In the genomic region with DNA sequence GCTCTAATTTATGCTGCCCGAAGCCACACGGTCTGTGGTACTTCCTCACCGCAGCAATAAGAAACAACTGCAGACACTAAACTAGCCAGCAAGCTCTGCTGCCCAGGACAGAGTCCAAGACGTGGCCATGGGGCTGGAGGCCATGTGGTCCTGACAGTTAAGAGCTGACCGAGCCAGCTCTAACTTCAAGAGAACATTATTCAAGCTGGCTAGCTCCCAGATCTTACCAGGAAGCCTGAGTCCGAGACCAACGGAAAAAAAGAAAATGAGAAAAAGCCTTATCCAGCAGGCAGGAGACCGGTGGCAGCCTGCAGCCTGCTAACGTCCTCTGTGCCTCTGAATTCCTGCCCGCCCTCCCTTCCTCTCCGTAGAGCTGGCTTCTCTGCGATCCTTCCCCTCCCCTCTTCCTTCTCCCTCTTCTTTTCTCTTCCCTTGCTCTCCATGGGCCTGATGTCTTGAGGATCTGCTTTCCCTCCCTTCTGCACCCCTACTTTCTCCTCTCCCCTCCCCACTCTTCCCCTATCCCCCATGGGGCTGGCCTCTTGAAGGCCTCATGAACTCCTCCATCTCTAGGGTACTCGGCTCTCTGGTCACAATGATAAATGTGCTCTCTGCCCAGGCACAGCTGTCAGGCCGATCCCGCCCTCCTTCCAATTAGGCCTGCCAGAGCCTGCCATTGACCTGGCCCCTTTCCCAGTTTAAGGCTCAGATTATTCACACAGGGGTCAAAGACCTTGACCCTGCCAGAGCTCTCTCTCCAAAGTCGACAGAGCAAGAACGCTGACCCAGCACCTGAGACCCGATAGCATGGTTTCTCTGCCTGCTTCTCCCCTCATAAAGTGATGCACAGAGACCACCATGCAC, we compare ENCODE assay signal across 9 mouse cellular contexts. TPM values are rescaled to one million over a fixed set of nuclear protein-coding genes. Genes with fewer than 3 reads are reported as not detected.
DNase-seq lines count a peak whose midpoint lies in the region; ATAC-seq and TF ChIP-seq lines count a peak whose summit lies in the region.
"Had no signal": no experiment of that assay in that cellular context is flagged by ENCODE, and none has a peak within 500 bp of the region (broad histone marks: within the 10 kb centered on the region; RNA-seq: fewer than 3 reads in every experiment).

No protein-coding gene starts in this region.

- H3K36me3 ChIP-seq in lung, postnatal 0 days (ENCODE audit: insufficient read depth, low read length) = no peaks in the 10 kb centered on the region
- H3K36me3 ChIP-seq in embryonic facial prominence, embryonic 14.5 days (ENCODE audit: control insufficient read depth, insufficient read depth, low read length) = no peaks in the 10 kb centered on the region
- H3K36me3 ChIP-seq in kidney, adult 2 months (ENCODE audit: control insufficient read depth, insufficient read depth, low read length) = no peaks in the 10 kb centered on the region
- no peaks in the 10 kb centered on the region for H3K36me3 ChIP-seq in myocyte (ENCODE audit: control insufficient read depth, insufficient read depth)
- H3K36me3 ChIP-seq: embryonic facial prominence, embryonic 12.5 days had no signal

- no peaks in the 10 kb centered on the region for H3K79me2 ChIP-seq in myocyte (ENCODE audit: control insufficient read depth, insufficient read depth)

- no peak for TF ChIP-seq CTCF in lung, postnatal 0 days (IDR thresholded peaks at IDR 0.05)
- TF ChIP-seq CTCF in kidney, adult 2 months (conservative IDR thresholded peaks at IDR 0.05; ENCODE audit: insufficient read depth, insufficient read length, low read depth, low read length) = no peak

- DNase-seq in lung, postnatal 0 days (ENCODE audit: low spot score) = peak; percentile 32
- DNase-seq in lung, postnatal 25 days (ENCODE audit: low spot score) = no peak
- peak; percentile 22 for DNase-seq in embryonic facial prominence, embryonic 14.5 days (ENCODE audit: low spot score)
- DNase-seq in kidney, adult 2 months = peak; percentile 92
- DNase-seq in cerebellum, postnatal 36 days = no peak
- DNase-seq in spleen, postnatal 36 days (ENCODE audit: low spot score in 2 of 2) = no peak

- H3ac ChIP-seq in myocyte (ENCODE audit: control insufficient read depth, insufficient read length) = no peak overlapping the region

- no peaks in the 10 kb centered on the region for H3K4me1 ChIP-seq in lung, postnatal 0 days (ENCODE audit: insufficient read depth, low read depth, low read length)
- peaks cover 9% of the 10 kb centered on the region for H3K4me1 ChIP-seq in embryonic facial prominence, embryonic 14.5 days (ENCODE audit: control insufficient read depth, insufficient read depth, low read length)
- H3K4me1 ChIP-seq in kidney, adult 2 months (ENCODE audit: control insufficient read depth, insufficient read depth, low read length) = peaks cover 12% of the 10 kb centered on the region

- 0 out of 2 replicates have a peak overlapping the region, but pooled peaks have one; percentile 8 for H3K4me2 ChIP-seq in lung, postnatal 0 days (replicated peaks; ENCODE audit: low read depth, low read length)
- H3K4me2 ChIP-seq in embryonic facial prominence, embryonic 14.5 days (ENCODE audit: low read depth, low read length) = no peak overlapping the region
- H3K4me2 ChIP-seq in myocyte (ENCODE audit: low read depth) = peak overlapping the region; percentile 45
- H3K4me2 ChIP-seq: embryonic facial prominence, embryonic 12.5 days had no signal

- H3K9ac ChIP-seq in lung, postnatal 0 days (replicated peaks; ENCODE audit: low read depth) = no peak overlapping the region
- peak overlapping the region; percentile 34 for H3K9ac ChIP-seq in embryonic facial prominence, embryonic 14.5 days (ENCODE audit: low read depth, low read length)
- H3K9ac ChIP-seq: embryonic facial prominence, embryonic 12.5 days had no signal

- no peak for TF ChIP-seq POLR2A in kidney, adult 2 months (IDR thresholded peaks at IDR 0.05; ENCODE audit: low read depth, low read length)
- no peak for TF ChIP-seq POLR2A in myocyte (IDR thresholded peaks at IDR 0.05; ENCODE audit: insufficient read length, low read depth)

- no peak for TF ChIP-seq EP300 in lung, postnatal 0 days (IDR thresholded peaks at IDR 0.05)

- H3K27ac ChIP-seq in lung, postnatal 0 days (ENCODE audit: low read length) = no peak overlapping the region
- H3K27ac ChIP-seq in embryonic facial prominence, embryonic 14.5 days (replicated peaks; ENCODE audit: low read depth, low read length) = no peak overlapping the region
- H3K27ac ChIP-seq in kidney, adult 2 months (ENCODE audit: insufficient read depth, low read depth, low read length) = peak overlapping the region; percentile 58
- H3K27ac ChIP-seq: embryonic facial prominence, embryonic 12.5 days had no signal

- no peaks in the 10 kb centered on the region for H3K9me3 ChIP-seq in lung, postnatal 0 days (ENCODE audit: low read length)
- H3K9me3 ChIP-seq in embryonic facial prominence, embryonic 14.5 days (ENCODE audit: control insufficient read depth, low read length) = no peaks in the 10 kb centered on the region
- H3K9me3 ChIP-seq: embryonic facial prominence, embryonic 12.5 days had no signal

- H3K27me3 ChIP-seq in lung, postnatal 0 days (replicated peaks; ENCODE audit: insufficient read depth, low read length) = no peaks in the 10 kb centered on the region
- H3K27me3 ChIP-seq in embryonic facial prominence, embryonic 14.5 days (replicated peaks; ENCODE audit: control insufficient read depth, insufficient read depth, low read length) = no peaks in the 10 kb centered on the region
- no peaks in the 10 kb centered on the region for H3K27me3 ChIP-seq in kidney, adult 2 months (replicated peaks; ENCODE audit: control insufficient read depth, insufficient read depth, low read length)
- peaks cover 4% of the 10 kb centered on the region for H3K27me3 ChIP-seq in myocyte (ENCODE audit: control insufficient read depth, insufficient read depth, insufficient read length)
- H3K27me3 ChIP-seq: embryonic facial prominence, embryonic 12.5 days had no signal

- ATAC-seq in lung, postnatal 0 days = no peak
- ATAC-seq in embryonic facial prominence, embryonic 14.5 days (ENCODE audit: low read depth) = no peak
- ATAC-seq in megakaryocyte-erythroid progenitor cell, adult 5-6 weeks (replicated peaks; ENCODE audit: low FRiP score, low TSS enrichment, poor library complexity, severe bottlenecking) = no peak

- no peak overlapping the region for H3K4me3 ChIP-seq in lung, postnatal 0 days (ENCODE audit: low read depth, low read length)
- no peak overlapping the region for H3K4me3 ChIP-seq in embryonic facial prominence, embryonic 14.5 days (ENCODE audit: low read depth, low read length)
- H3K4me3 ChIP-seq in kidney, adult 2 months (ENCODE audit: insufficient read depth, low read depth, low read length) = no peak overlapping the region
- H3K4me3 ChIP-seq in myocyte = no peak overlapping the region
- H3K4me3 ChIP-seq: embryonic facial prominence, embryonic 12.5 days had no signal

- WGBS in lung, postnatal 0 days = 24% methylated on average over 18 of the region's 18 CpGs
- whole genome bisulfite sequencing in embryonic facial prominence, embryonic 14.5 days = 26% methylated on average over 18 of the region's 18 CpGs
- 13% methylated on average over 18 of the region's 18 CpGs for WGBS in kidney, adult 2 months

TF ChIP-seq in myocyte, 11 proteins besides CTCF, POLR2A, EP300 and RAD21:
- no peak for TF ChIP-seq USF1 (IDR thresholded peaks at IDR 0.05; ENCODE audit: low read depth)
- TF ChIP-seq MYOG (IDR thresholded peaks at IDR 0.05; ENCODE audit: control insufficient read depth in 1 of 3, insufficient read depth in 1 of 3, insufficient read length in 2 of 3, low read depth in 2 of 3) = no peak
- peak; percentile 26 to 59 (median 33) for TF ChIP-seq MYOD1 (IDR thresholded peaks at IDR 0.05; ENCODE audit: control insufficient read depth in 1 of 3, insufficient read length in 2 of 3, low read depth in 2 of 3)
- no peak for TF ChIP-seq CEBPB (IDR thresholded peaks at IDR 0.05; ENCODE audit: insufficient read depth, poor library complexity, severe bottlenecking)
- no peak for TF ChIP-seq MAX (IDR thresholded peaks at IDR 0.05; ENCODE audit: low read depth)

RNA-seq across cellular contexts. Expression of a gene that starts 18.6 kb away (rescaled TPM):
- 6.3 and 7.8 TPM in 2 replicates for polyA plus RNA-seq in lung, postnatal 0 days (2015; fragmentation: Nextera tagmentation; extraction: Ambion mirVana)
- 11.7 and 13.5 TPM in 2 replicates for polyA plus RNA-seq in embryonic facial prominence, embryonic 14.5 days (2014; fragmentation: Nextera tagmentation; extraction: Ambion mirVana)
- 27.5 and 39.3 TPM in 2 replicates for polyA plus RNA-seq in kidney, adult 2 months (2012; rRNA removed)
- polyA plus RNA-seq in myocyte (2012; fragmentation: generic; extraction: Trizol) = 7.3 TPM
- 0.31 and 7.3 TPM in 2 replicates for total RNA-seq in megakaryocyte-erythroid progenitor cell, adult 5-6 weeks (2014; fragmentation: Nextera tagmentation)
- 0.53 and 1.0 TPM in 2 replicates for total RNA-seq in megakaryocyte-erythroid progenitor cell, adult 5-6 weeks (2017)

Comparison
In these comparisons a context has a peak if more than half of its experiments do, and no peak if none do; other contexts are left out.
1. DNase-seq: peak in lung, postnatal 0 days (single experiment), embryonic facial prominence, embryonic 14.5 days (single experiment) and kidney, adult 2 months (single experiment); none in lung, postnatal 25 days (single experiment), cerebellum, postnatal 36 days (0 of 2) and spleen, postnatal 36 days (0 of 2).